8 mouse cellular contexts compared by ENCODE assay signal in genomic region chr16:92605606-92606490, GRCm38 (mm10).
DNase-seq lines count a peak whose midpoint lies in the region; ATAC-seq and TF ChIP-seq lines count a peak whose summit lies in the region.

No protein-coding gene starts in this region.

- H3K27me3 ChIP-seq in lung, embryonic 16.5 days (ENCODE audit: control insufficient read depth, insufficient read depth, low read depth, low read length) = no peaks in the 10 kb centered on the region; the same call in 1 of the 2 replicates
- peaks cover 40% of the 10 kb centered on the region for H3K27me3 ChIP-seq in forebrain, embryonic 16.5 days (replicated peaks; ENCODE audit: control insufficient read depth, insufficient read depth, low read length)
- H3K27me3 ChIP-seq in limb, embryonic 14.5 days (ENCODE audit: control insufficient read depth, insufficient read depth, low read length) = no peaks in the 10 kb centered on the region

- H3K4me2 ChIP-seq in lung, embryonic 16.5 days (ENCODE audit: low read depth, low read length) = peak overlapping the region; percentile 67
- peak overlapping the region; percentile 64 for H3K4me2 ChIP-seq in forebrain, embryonic 16.5 days (ENCODE audit: low read length)
- peak overlapping the region; percentile 65 for H3K4me2 ChIP-seq in limb, embryonic 14.5 days (replicated peaks; ENCODE audit: low read depth, low read length, severe bottlenecking)

- H3K4me1 ChIP-seq in lung, embryonic 16.5 days (replicated peaks; ENCODE audit: control insufficient read depth, insufficient read depth, low read length) = peaks cover 18% of the 10 kb centered on the region
- H3K4me1 ChIP-seq in forebrain, embryonic 16.5 days (replicated peaks; ENCODE audit: control insufficient read depth, insufficient read depth, low read length) = peaks cover 21% of the 10 kb centered on the region
- peaks cover 20% of the 10 kb centered on the region for H3K4me1 ChIP-seq in limb, embryonic 14.5 days (ENCODE audit: control insufficient read depth, insufficient read depth, low read length)
- peaks cover 16% of the 10 kb centered on the region for H3K4me1 ChIP-seq in olfactory bulb, adult 2 months (ENCODE audit: control insufficient read depth, insufficient read depth, low read length)

- H3K9ac ChIP-seq in lung, embryonic 16.5 days (ENCODE audit: low read length) = peak overlapping the region; percentile 57
- peak overlapping the region; percentile 14 for H3K9ac ChIP-seq in forebrain, embryonic 16.5 days (replicated peaks; ENCODE audit: low read depth, low read length)
- peak overlapping the region; percentile 57 for H3K9ac ChIP-seq in limb, embryonic 14.5 days (ENCODE audit: low read depth, low read length, severe bottlenecking)

- no peak for TF ChIP-seq CTCF in olfactory bulb, adult 2 months (IDR thresholded peaks at IDR 0.05; ENCODE audit: insufficient read depth, low read depth, low read length)

- no peaks in the 10 kb centered on the region for H3K36me3 ChIP-seq in lung, embryonic 16.5 days (ENCODE audit: control insufficient read depth, insufficient read depth, low read length)
- H3K36me3 ChIP-seq in forebrain, embryonic 16.5 days (ENCODE audit: control insufficient read depth, insufficient read depth) = no peaks in the 10 kb centered on the region
- no peaks in the 10 kb centered on the region for H3K36me3 ChIP-seq in limb, embryonic 14.5 days (ENCODE audit: control insufficient read depth, insufficient read depth, low read length)

- H3K27ac ChIP-seq in lung, embryonic 16.5 days (ENCODE audit: low read length) = no peak overlapping the region
- no peak overlapping the region for H3K27ac ChIP-seq in forebrain, embryonic 16.5 days (ENCODE audit: low read length)
- H3K27ac ChIP-seq in limb, embryonic 14.5 days (replicated peaks; ENCODE audit: low read depth, low read length) = no peak overlapping the region
- H3K27ac ChIP-seq in olfactory bulb, adult 2 months (ENCODE audit: insufficient read depth, low read depth, low read length) = no peak overlapping the region

- DNase-seq in lung, adult 18-20 months = no peak
- DNase-seq in limb, embryonic 14.5 days (ENCODE audit: low spot score) = no peak
- DNase-seq in spleen, postnatal 36 days (ENCODE audit: low spot score in 2 of 2) = no peak
- DNase-seq in natural killer cell, adult 2 months (ENCODE audit: low spot score in 2 of 2) = no peak

- peak; percentile 69 for ATAC-seq in lung, embryonic 16.5 days (ENCODE audit: low read depth)
- peak; percentile 52 for ATAC-seq in forebrain, embryonic 16.5 days
- ATAC-seq in limb, embryonic 14.5 days (ENCODE audit: low FRiP score, low read depth) = peak; percentile 46
- no peak for ATAC-seq in monocyte, adult 5-6 weeks (replicated peaks; ENCODE audit: insufficient number of reproducible peaks, low FRiP score, low TSS enrichment, poor library complexity, severe bottlenecking)

- no peaks in the 10 kb centered on the region for H3K9me3 ChIP-seq in lung, embryonic 16.5 days (ENCODE audit: control insufficient read depth, low read length)
- H3K9me3 ChIP-seq in forebrain, embryonic 16.5 days (ENCODE audit: control insufficient read depth, low read length) = no peaks in the 10 kb centered on the region
- H3K9me3 ChIP-seq in limb, embryonic 14.5 days (ENCODE audit: control insufficient read depth, low read length) = no peaks in the 10 kb centered on the region

- TF ChIP-seq POLR2A in limb, embryonic 14.5 days (IDR thresholded peaks at IDR 0.05; ENCODE audit: borderline replicate concordance, extremely low read depth, insufficient read depth, insufficient read length) = no peak
- no peak for TF ChIP-seq POLR2A in olfactory bulb, adult 2 months (IDR thresholded peaks at IDR 0.05; ENCODE audit: insufficient read depth, low read depth, low read length)

- peak overlapping the region; percentile 47 for H3K4me3 ChIP-seq in lung, embryonic 16.5 days (ENCODE audit: low read length)
- peak overlapping the region; percentile 43 for H3K4me3 ChIP-seq in forebrain, embryonic 16.5 days (replicated peaks; ENCODE audit: low read length)
- peak overlapping the region; percentile 41 for H3K4me3 ChIP-seq in limb, embryonic 14.5 days (replicated peaks; ENCODE audit: low read length)
- peak overlapping the region; percentile 35 for H3K4me3 ChIP-seq in olfactory bulb, adult 2 months (ENCODE audit: insufficient read depth, low read depth, low read length)

- 14% methylated on average over 64 of the region's 64 CpGs for WGBS in lung, embryonic 16.5 days
- WGBS in forebrain, embryonic 16.5 days = 9% methylated on average over 63 of the region's 64 CpGs
- 12% methylated on average over 58 of the region's 64 CpGs for WGBS in limb, embryonic 14.5 days
- WGBS in olfactory bulb, adult 2 months = 17% methylated on average over 64 of the region's 64 CpGs
